Mouse (Mus musculus) embryo, embryonic 10 days (tissue): ENCODE measurements around the gene Dusp11.
A peak's percentile ranks its signal among the peaks of the same experiment; 100 is the strongest.
"Not testable (repeated sequence)": the region's sequence is repeated elsewhere in the genome, so short reads cannot be mapped to it uniquely, and the experiment has no call there.

Experiments
- DNase-seq: peaks from one replicate; pipeline ENCODE4 v3.0.0-alpha.2; 2015; ENCODE audit warnings: low spot score

Dusp11 gene

GRCm38 (mm10) chr6:85935646-85936045 lies 25.8 kb downstream of the Dusp11 start:
- DNase-seq, result no peak

GRCm38 (mm10) chr6:85934047-85934446 lies 27.4 kb downstream of the Dusp11 start:
- no peak for DNase-seq

- no peak for DNase-seq
Measured at GRCm38 (mm10) chr6:85929312-85929711, 32.2 kb downstream of the Dusp11 start.

GRCm38 (mm10) chr6:85927476-85928464 lies 33.7 kb downstream of the Dusp11 start:
- no peak for DNase-seq

- no peak for DNase-seq
Measured at GRCm38 (mm10) chr6:85926709-85927108, 34.8 kb downstream of the Dusp11 start.

- DNase-seq, result no peak
Measured at GRCm38 (mm10) chr6:85923643-85924042, 37.8 kb downstream of the Dusp11 start.

- no peak for DNase-seq
Measured at GRCm38 (mm10) chr6:85919401-85919800, 42.1 kb downstream of the Dusp11 start.

GRCm38 (mm10) chr6:85918341-85918740 lies 43.1 kb downstream of the Dusp11 start:
- DNase-seq, result not testable (repeated sequence)

- no peak for DNase-seq
Measured at GRCm38 (mm10) chr6:85916596-85916995, 44.9 kb downstream of the Dusp11 start.

- DNase-seq, result peak; percentile 83
Measured at GRCm38 (mm10) chr6:85915539-85916513, 45.6 kb downstream of the Dusp11 start, which contains the start of gene Nat8f1. TSS of gene Nat8f1 (minus strand) at chr6:85915687.

- peak; percentile 22 for DNase-seq
Measured at GRCm38 (mm10) chr6:85915141-85915538, 46.3 kb downstream of the Dusp11 start.

GRCm38 (mm10) chr6:85911587-85911986 lies 49.9 kb downstream of the Dusp11 start, which contains the start of gene Tprkb:
TSS of gene Tprkb (plus strand) at chr6:85911865.
- DNase-seq, result no peak

- DNase-seq, result no peak
Measured at GRCm38 (mm10) chr6:85909704-85910103, 51.8 kb downstream of the Dusp11 start.

- DNase-seq, result no peak
Measured at GRCm38 (mm10) chr6:85908341-85908740, 53.1 kb downstream of the Dusp11 start.

- DNase-seq, result not testable (repeated sequence)
Measured at GRCm38 (mm10) chr6:85906911-85907351, 54.5 kb downstream of the Dusp11 start.

GRCm38 (mm10) chr6:85904642-85905061 lies 56.8 kb downstream of the Dusp11 start, which contains the start of gene Nat8f4:
TSS of gene Nat8f4 (minus strand) at chr6:85904884.
- DNase-seq, result peak; percentile 36

- DNase-seq, result no peak
Measured at GRCm38 (mm10) chr6:85902303-85902702, 59.2 kb downstream of the Dusp11 start.

GRCm38 (mm10) chr6:85898596-85899475 lies 62.6 kb downstream of the Dusp11 start:
- DNase-seq, result not testable (repeated sequence)

- DNase-seq, result not testable (repeated sequence)
Measured at GRCm38 (mm10) chr6:85895061-85895648, 66.3 kb downstream of the Dusp11 start.
